Mouse (Mus musculus) T-cell, adult 2 months (primary cell): ENCODE measurements around the gene Dynlt1f.
"Not testable (repeated sequence)": the region's sequence is repeated elsewhere in the genome, so short reads cannot be mapped to it uniquely, and the experiment has no call there.

Experiments
- DNase-seq: peaks from one replicate; pipeline ENCODE4 v3.0.0; 2022; ENCODE audit warnings: low spot score

The Dynlt1f gene

GRCm38 (mm10) chr17:6624926-6625558, 30.7 kb downstream of the Dynlt1f start:
- DNase-seq, result not testable (repeated sequence)

- not testable (repeated sequence) for DNase-seq
Observed at GRCm38 (mm10) chr17:6621976-6622375, 33.7 kb downstream of the Dynlt1f start.

GRCm38 (mm10) chr17:6620730-6621451, 34.8 kb downstream of the Dynlt1f start:
- not testable (repeated sequence) for DNase-seq

GRCm38 (mm10) chr17:6620035-6620434, 35.7 kb downstream of the Dynlt1f start:
- DNase-seq, result not testable (repeated sequence)

GRCm38 (mm10) chr17:6619271-6619670, 36.4 kb downstream of the Dynlt1f start:
- DNase-seq, result not testable (repeated sequence)

GRCm38 (mm10) chr17:6617689-6618400, 37.9 kb downstream of the Dynlt1f start:
- DNase-seq, result not testable (repeated sequence)

GRCm38 (mm10) chr17:6616731-6617130, 39.0 kb downstream of the Dynlt1f start:
- DNase-seq, result not testable (repeated sequence)

GRCm38 (mm10) chr17:6614316-6614715, 41.4 kb downstream of the Dynlt1f start:
- not testable (repeated sequence) for DNase-seq

- not testable (repeated sequence) for DNase-seq
Observed at GRCm38 (mm10) chr17:6613524-6613923, 42.2 kb downstream of the Dynlt1f start.

- not testable (repeated sequence) for DNase-seq
Observed at GRCm38 (mm10) chr17:6605347-6605746, 50.4 kb downstream of the Dynlt1f start.

- not testable (repeated sequence) for DNase-seq
Observed at GRCm38 (mm10) chr17:6602205-6602604, 53.5 kb downstream of the Dynlt1f start.

GRCm38 (mm10) chr17:6601204-6601911, 54.3 kb downstream of the Dynlt1f start, which contains the start of gene Dynlt1c:
TSS of gene Dynlt1c (plus strand) at chr17:6601671.
- DNase-seq, result peak; percentile 73

- DNase-seq, result not testable (repeated sequence)
Observed at GRCm38 (mm10) chr17:6600216-6600911, 55.3 kb downstream of the Dynlt1f start.

GRCm38 (mm10) chr17:6598356-6598755, 57.3 kb downstream of the Dynlt1f start:
- peak; percentile 63 for DNase-seq
